Mouse (Mus musculus): ENCODE measurements around the gene Nup88. TPM values are rescaled to one million over a fixed set of nuclear protein-coding genes. Genes with fewer than 3 reads are reported as not detected.

Nup88 gene
- polyA plus RNA-seq, 1 experiment = 38.2 TPM

DNA sequence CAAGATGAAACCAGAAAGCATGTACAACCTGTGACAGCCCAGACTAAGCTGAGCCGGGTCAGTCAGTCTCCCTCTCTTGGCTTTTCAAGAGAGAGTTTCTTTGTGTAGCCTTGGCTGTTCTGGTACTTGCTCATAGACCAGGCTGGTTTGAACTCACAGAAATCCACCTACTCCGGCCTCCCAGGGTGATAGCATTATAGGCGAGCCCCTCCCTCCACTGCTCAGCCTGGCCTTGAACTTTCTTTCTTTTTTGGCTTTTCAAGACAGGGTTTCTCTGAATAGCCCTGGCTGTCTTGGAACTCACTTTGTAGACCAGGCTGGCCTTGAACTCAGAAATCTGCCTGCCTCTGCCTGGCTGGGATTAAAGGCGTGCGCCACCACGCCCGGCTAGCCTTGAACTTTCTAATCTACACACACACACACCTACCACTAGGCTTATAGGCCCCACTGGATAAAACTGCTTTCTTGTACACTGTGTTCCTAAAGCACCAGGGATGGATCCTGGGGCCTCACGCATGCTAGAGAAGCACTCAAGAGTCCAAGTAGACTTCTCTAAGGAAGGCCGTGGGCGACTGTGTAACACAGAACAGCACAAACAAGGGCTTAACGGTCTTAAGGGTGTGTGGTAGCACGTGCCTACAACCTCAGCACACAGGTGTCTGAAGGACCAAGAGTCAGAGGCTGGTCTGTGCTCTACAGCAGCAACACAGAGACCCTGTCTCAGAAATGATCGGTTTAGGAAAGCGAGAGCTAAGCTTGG, 11.2 kb upstream of the Nup88 start:
- 0 out of 2 replicates have a peak, but pooled peaks cover 2% of the 10 kb centered on the region for H3K4me1 ChIP-seq (ENCODE audit: control insufficient read depth, insufficient read depth, insufficient read length, low read length)
- H3K4me3 ChIP-seq (ENCODE audit: insufficient read depth, low read depth, low read length) = no peak overlapping the region
- no peak overlapping the region for H3K27ac ChIP-seq (replicated peaks; ENCODE audit: low read depth, low read length)

DNA sequence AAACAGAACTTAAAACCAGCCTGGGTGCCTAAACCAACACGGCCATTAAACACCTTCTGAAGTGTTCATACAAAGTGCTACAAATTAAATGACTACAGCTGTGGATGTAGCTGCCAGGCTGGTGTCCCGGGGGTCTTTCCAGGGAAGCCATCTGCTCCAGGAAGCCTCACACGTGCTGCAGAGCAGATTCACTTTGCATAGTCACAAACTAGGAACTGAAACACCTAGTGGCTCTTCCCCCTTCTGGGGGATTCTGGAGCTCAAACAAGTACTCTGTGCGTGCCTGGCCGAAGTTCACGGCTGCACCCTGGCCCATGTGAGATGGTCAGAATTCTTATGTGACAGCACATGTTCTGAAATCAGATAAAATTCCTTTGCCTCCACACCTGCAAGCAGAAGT, 10.5 kb upstream of the Nup88 start:
- Histone ChIP-seq H3K27ac (replicated peaks; ENCODE audit: low read depth, low read length) (no peak overlapping the region), H3K4me3 (ENCODE audit: insufficient read depth, low read depth, low read length) (no peak overlapping the region)

DNA sequence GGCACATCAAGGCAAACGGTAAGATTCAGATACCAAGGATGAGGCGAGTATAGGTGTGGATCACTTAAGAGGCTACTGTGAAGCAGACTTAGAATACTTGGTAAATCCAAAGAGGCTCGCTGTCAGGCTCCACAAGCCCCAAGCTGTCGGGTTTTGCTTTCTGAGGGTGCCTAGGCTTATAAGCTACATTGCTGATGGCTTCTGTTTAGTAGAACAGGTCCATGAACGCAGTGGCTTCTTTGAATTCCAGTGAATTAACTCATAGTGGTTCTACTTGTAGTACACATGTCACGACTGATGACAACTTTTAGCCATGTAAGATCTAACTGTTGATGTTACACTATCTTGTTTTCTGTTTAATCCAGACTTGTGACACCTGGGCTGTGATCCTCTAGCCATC, 7.5 kb upstream of the Nup88 start:
- Histone ChIP-seq H3K4me3 (ENCODE audit: insufficient read depth, low read depth, low read length) (no peak overlapping the region), H3K4me1 (ENCODE audit: control insufficient read depth, insufficient read depth, insufficient read length, low read length) (0 out of 2 replicates have a peak, but pooled peaks cover 2% of the 10 kb centered on the region), H3K27ac (replicated peaks; ENCODE audit: low read depth, low read length) (no peak overlapping the region)

More for the DNA sequence above, 10.5 kb upstream of the Nup88 start:
- 0 out of 2 replicates have a peak, but pooled peaks cover 2% of the 10 kb centered on the region for H3K4me1 ChIP-seq (ENCODE audit: control insufficient read depth, insufficient read depth, insufficient read length, low read length)

DNA sequence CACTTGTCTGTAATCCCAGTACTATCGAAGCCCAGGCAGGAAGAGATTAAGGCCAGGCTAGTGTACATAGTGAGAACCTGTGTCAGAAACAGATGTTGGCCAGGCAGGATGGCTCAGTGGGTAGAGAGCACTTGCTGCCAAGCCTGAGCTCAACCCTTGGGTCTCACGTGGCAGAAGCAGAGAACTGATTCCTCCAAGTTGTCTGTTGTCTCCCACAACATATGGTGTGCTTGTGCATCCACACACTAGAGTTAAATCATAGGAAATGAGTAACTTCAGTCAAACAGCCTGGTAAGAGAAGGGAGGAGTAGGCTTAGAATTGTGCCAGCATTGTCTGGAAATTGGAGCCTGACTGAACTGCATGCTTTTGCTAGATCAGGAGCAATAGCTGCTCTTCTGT, 5.4 kb upstream of the Nup88 start:
- no peak overlapping the region for H3K4me3 ChIP-seq (ENCODE audit: insufficient read depth, low read depth, low read length)
- H3K4me1 ChIP-seq (ENCODE audit: control insufficient read depth, insufficient read depth, insufficient read length, low read length) = no peaks in the 10 kb centered on the region; the same call in 1 of the 2 replicates
- no peak overlapping the region for H3K27ac ChIP-seq (replicated peaks; ENCODE audit: low read depth, low read length)

DNA sequence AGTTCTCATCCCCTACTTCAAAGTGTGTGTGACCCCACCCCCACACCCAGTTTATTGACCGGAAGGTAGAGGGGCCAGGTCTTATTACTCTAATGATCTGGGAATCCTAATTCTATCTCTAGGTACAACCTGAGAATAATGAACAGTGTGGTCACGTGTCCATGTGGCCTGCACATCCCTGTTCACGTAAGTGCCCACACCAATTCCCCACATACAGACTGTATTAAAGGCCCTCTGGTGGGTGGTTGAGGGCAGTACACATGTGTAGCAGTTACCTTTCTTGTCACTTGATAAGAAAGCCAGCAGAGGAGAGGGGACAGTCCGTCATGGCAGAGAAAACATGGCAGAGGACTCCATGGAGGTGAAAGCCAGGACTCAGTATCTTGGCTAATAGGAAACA, 4.2 kb upstream of the Nup88 start:
- H3K4me1 ChIP-seq (ENCODE audit: control insufficient read depth, insufficient read depth, insufficient read length, low read length) = no peaks in the 10 kb centered on the region; the same call in 1 of the 2 replicates
- no peak overlapping the region for H3K27ac ChIP-seq (replicated peaks; ENCODE audit: low read depth, low read length)
- H3K4me3 ChIP-seq (ENCODE audit: insufficient read depth, low read depth, low read length) = no peak overlapping the region

DNA sequence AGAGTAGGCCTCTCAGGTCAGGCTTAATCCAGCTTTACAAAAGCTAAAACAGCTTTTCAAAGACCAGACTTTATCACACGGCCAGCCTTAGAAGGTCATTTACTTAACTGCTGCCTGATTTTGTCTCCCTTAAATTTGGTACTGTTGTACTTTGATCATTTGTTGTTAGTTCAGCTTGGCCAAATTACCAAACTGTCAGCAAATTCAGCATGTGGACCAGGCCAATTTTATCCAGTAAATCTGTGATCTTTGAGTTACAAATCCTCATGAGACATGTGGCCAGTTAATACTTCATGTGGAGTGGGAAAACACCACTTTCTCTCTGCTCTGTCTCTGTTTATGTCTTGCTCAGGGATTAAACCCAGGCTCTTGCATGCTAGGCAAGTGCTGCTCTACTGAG, 2.8 kb upstream of the Nup88 start:
- no peak overlapping the region for H3K27ac ChIP-seq (replicated peaks; ENCODE audit: low read depth, low read length)
- no peaks in the 10 kb centered on the region; the same call in 1 of the 2 replicates for H3K4me1 ChIP-seq (ENCODE audit: control insufficient read depth, insufficient read depth, insufficient read length, low read length)
- H3K4me3 ChIP-seq (ENCODE audit: insufficient read depth, low read depth, low read length) = no peak overlapping the region

DNA sequence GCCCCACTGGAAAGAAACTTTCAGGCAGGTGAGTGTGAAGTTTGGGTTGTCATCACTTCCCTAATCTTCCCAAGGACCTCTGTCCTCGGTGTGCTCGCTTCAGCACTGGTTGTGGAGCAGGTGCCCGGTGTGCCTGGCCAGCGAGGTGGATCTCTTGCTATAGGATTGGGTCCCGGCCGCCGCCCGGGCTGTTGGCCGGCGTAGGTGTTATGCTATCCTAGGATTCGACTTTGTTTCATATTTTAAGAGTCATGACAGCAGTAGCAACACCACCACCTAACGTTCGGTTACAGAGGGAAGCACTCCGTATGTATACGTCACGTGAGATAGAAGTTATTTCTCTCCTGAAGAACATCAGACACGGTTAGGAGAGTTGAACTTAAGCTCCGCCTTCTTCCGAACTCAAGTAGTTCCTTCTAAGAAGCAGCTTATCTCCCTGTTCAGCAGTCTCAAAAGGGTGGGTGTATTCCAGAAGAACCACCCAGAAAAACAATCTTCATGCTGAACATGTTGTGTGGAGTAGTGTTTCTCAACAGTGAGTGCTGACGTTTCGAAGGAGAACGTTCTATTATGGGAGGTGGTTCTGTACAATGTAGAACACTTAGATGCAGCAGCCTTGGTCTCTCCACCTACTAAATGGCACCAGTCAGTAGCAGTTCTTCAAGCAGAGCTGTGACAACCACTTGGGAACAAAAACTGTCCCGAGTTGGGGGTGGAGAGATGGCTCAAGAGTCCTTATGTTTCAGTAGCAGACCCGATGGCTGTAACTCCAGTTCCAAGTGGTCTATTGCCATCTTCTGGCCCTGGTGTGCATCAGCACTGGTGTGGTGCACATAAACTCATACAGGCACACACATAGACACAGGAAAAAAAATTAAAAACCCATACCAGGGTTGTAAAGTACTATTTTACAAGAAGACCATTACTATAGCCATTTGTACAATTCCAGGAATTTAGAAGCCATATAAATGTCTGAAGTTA, 1.1 kb upstream of the Nup88 start:
- Histone ChIP-seq H3K4me3 (ENCODE audit: insufficient read depth, low read depth, low read length) (peak overlapping the region; percentile 74), H3K27ac (replicated peaks; ENCODE audit: low read depth, low read length) (peak overlapping the region; percentile 29; the same call in 1 of the 2 replicates), H3K4me1 (ENCODE audit: control insufficient read depth, insufficient read depth, insufficient read length, low read length) (no peaks in the 10 kb centered on the region; the same call in 1 of the 2 replicates)

DNA sequence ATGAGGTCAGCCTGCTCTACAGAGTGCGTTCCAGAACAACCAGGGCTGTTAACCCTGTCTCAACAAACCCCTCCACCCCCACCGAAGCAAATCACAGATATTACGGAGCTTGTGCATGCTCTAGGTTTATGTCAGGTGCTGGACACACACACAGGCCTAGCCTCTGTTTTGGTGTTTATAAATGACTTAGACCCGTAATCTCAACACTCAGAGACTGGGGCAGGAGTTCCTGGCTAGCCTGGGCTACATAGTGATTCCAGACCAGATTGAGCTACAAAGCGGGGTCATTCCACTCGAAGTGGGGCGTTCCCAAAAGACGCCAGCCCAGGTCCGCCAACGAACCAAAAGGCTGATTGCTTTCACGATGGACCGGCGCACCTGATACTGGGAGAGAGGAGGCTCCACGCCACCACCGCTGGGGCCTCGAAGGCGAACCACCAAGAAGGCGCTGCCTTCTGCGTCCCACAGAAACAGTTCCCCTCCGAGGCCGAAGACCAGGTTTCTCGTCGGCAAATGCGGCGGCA, 440 bp downstream of the Nup88 start:
- H3K4me3 ChIP-seq (ENCODE audit: insufficient read depth, low read depth, low read length) = peak overlapping the region; percentile 91
- peak overlapping the region; percentile 80 for H3K27ac ChIP-seq (replicated peaks; ENCODE audit: low read depth, low read length)
- H3K4me1 ChIP-seq (ENCODE audit: control insufficient read depth, insufficient read depth, insufficient read length, low read length) = no peaks in the 10 kb centered on the region; the same call in 1 of the 2 replicates

DNA sequence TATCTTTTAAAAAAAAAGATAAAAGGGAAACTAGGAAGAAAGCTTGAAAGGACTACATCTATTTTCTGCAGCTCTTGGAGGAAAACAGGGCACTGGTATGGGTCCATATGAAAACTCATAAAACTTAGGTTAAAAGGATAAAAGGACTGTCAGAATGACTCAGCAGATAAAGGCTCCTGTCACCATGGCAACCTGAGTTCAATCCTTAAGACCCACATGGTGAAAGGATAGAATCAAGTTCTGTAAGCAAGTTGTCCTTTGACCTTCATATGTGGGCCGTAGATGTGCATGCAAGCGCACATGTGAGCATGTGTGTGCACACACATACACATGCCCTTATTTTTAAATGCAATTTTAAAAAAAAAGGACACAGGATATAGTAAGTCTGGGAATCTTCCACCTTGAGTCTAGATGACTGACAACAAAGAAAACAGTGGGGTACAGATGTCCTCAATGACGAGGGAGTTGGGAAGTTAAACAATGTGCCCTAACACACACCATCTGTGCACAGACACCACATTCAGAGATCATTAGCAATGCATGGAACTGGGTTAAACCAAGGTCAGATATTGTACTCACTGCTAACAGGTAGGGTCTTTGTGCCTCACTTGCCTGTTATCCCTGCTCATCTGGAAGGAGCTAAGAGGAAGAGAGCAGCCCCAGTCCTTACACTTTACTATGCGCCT, 5.4 kb downstream of the Nup88 start:
- Histone ChIP-seq H3K4me3 (ENCODE audit: insufficient read depth, low read depth, low read length) (no peak overlapping the region), H3K27ac (replicated peaks; ENCODE audit: low read depth, low read length) (no peak overlapping the region), H3K4me1 (ENCODE audit: control insufficient read depth, insufficient read depth, insufficient read length, low read length) (no peaks in the 10 kb centered on the region)

DNA sequence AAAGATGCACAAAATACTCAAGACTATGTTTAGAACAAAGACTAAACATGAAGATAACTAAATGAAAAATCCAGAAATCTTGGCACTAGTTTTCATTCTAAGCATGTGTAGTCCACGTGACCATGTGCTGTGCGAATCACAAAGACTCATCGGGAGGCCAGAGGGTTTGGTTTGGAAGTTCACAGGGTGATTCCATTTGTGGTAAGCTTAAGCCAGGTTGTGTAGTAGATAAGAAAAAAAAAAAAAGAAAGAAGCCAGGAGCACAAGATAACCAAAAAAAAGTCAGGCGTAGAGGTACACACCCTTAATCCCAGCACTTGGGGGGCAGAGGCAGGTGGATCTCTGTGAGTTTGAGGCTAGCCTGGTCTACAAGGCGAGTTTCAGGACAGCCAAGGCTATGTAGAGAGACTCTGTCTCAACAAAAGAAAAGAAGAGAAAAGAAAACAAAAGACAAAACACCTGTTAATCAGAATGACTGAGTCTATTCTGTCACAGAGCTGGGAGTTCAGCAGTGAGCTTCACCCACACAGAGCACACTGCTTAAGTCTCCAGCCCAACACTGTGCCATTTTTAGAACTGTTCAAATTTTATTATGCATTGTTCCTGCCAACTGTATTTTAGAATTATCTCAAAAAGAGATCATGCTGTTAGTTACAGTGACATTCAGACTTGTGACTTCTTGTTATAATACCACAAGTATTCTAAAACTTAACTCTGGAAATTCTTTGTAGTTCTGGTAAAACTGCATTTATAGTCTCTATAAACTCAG, 8.8 kb downstream of the Nup88 start:
- H3K4me3 ChIP-seq (ENCODE audit: insufficient read depth, low read depth, low read length) = no peak overlapping the region
- no peak overlapping the region for H3K27ac ChIP-seq (replicated peaks; ENCODE audit: low read depth, low read length)
- no peaks in the 10 kb centered on the region for H3K4me1 ChIP-seq (ENCODE audit: control insufficient read depth, insufficient read depth, insufficient read length, low read length)

DNA sequence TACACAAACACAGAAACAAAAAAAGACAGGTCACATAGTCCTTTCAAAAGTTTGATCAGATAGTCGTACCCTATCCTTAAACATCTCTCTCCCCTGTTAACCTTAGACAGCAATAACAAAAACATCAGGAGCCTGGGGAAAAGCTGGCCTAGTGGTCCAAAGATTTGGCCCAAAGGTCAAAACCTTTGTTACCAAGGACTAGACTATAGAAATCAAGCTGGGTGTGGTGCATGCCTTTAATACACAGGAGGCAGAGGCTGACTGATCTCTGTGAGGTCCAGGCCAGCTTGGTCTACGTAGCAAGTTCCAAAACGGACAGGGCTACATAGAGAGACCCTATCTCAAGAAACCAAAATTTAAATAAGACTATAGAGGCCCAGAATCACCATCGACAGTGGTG, 15.1 kb downstream of the Nup88 start:
- H3K27ac ChIP-seq (replicated peaks; ENCODE audit: low read depth, low read length) = no peak overlapping the region
- H3K4me3 ChIP-seq (ENCODE audit: insufficient read depth, low read depth, low read length) = no peak overlapping the region
- no peaks in the 10 kb centered on the region for H3K4me1 ChIP-seq (ENCODE audit: control insufficient read depth, insufficient read depth, insufficient read length, low read length)

DNA sequence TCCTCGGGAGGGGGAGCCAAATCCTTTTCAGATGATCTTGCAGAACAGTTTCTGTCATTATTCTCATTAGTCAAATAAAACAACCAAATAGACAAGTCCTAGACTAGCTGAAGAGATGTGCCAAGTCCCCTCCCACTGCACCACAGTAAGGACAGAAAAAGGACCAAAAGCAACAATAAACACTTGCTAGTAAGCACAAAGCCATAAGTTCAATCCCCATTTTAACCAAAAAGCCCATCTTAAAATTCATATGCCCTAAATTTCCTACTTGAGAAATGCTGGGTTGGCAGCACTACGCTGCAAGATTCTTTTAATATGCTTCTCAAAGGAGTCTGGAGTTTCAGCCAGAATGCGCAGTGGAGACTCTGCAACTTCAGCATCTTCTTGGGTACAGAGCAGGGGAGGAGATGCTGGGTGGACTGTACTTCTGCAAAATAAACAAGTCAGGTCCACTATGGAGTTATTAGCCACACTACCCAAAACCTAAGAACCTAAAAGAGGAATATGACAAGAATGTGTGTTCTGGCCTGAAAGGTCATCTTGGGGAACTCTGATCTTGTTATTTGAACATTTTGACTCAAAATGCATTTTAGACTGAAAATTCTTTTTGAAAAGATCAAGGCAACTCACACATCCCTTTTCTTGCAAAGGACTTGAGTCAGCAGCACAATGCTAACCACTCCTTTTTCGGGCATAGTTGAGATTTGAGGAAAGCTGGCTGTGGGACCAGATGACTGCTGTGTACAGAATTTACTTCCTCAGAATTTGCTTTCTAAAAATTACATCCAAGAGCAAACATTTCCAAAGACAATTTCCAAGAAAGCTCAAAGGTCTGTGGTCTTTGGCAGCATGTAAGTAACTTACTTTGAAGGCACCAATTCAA, 24.6 kb downstream of the Nup88 start:
- Histone ChIP-seq H3K4me3 (ENCODE audit: insufficient read depth, low read depth, low read length) (no peak overlapping the region), H3K27ac (replicated peaks; ENCODE audit: low read depth, low read length) (peak overlapping the region; percentile 44)

DNA sequence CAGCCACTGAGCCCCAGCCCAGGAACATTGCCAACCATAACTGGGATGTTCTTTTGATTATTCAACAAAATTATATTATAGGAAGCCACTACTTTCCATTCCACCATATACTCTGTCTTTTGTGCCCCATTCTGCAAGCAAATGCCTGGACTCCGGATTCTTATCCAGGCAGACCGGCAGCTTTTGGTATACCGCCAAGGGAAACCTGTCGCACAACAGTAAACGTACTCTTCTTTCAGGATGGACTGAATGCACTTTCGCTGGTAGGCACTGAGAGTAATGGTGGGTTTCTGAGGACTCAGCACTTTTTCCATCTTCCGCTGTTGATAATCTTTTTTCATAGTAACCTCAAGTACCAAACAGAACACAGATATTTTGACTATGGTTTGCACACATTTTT, 26.1 kb downstream of the Nup88 start:
- Histone ChIP-seq H3K27ac (replicated peaks; ENCODE audit: low read depth, low read length) (no peak overlapping the region), H3K4me1 (ENCODE audit: control insufficient read depth, insufficient read depth, insufficient read length, low read length) (no peaks in the 10 kb centered on the region), H3K4me3 (ENCODE audit: insufficient read depth, low read depth, low read length) (no peak overlapping the region)

More for the DNA sequence above, 24.6 kb downstream of the Nup88 start:
- no peaks in the 10 kb centered on the region for H3K4me1 ChIP-seq (ENCODE audit: control insufficient read depth, insufficient read depth, insufficient read length, low read length)
